Mouse (Mus musculus) heart, embryonic 16.5 days (tissue): Measurements from ENCODE around the gene Fbxo46. TPM values are rescaled to one million over a fixed set of nuclear protein-coding genes. Genes with fewer than 3 reads are reported as not detected.
A peak's percentile ranks its signal among the peaks of the same experiment; 100 is the strongest.
"Not testable (repeated sequence)": the region's sequence is repeated elsewhere in the genome, so short reads cannot be mapped to it uniquely, and the experiment has no call there.

Experiments
- ATAC-seq: fragments of 200-750 bp; cut with Nextera tagmentation; replicated peaks from 2 replicates; pipeline ENCODE4 v1.8.0; 2017; ENCODE audit warnings: moderate number of reproducible peaks; ENCODE audit not compliant: insufficient read depth, low FRiP score; ENCODE audit errors: extremely low read depth
- H3K27ac ChIP-seq: fragments of 300-500 bp; sonication (generic); 2 replicates; pipeline ENCODE4 v1.5.1; 2014; ENCODE audit warnings: mild to moderate bottlenecking, low read length, control low read depth, moderate library complexity
- H3K27me3 ChIP-seq: fragments of 300-500 bp; sonication (generic); 2 replicates; pipeline ENCODE4 v1.6.1; 2014; ENCODE audit warnings: low read length, mixed read lengths; ENCODE audit not compliant: control insufficient read depth, insufficient read depth
- H3K36me3 ChIP-seq: fragments of 300-500 bp; sonication (generic); 2 replicates; pipeline ENCODE4 v1.6.1; 2014; ENCODE audit not compliant: control insufficient read depth, insufficient read depth
- H3K4me1 ChIP-seq: fragments of 300-500 bp; sonication (generic); 2 replicates; pipeline ENCODE4 v1.6.1; 2014; ENCODE audit warnings: low read length, mixed read lengths; ENCODE audit not compliant: control insufficient read depth, insufficient read depth
- H3K4me2 ChIP-seq: fragments of 300-500 bp; sonication (generic); 2 replicates; pipeline ENCODE4 v1.6.1; 2014; ENCODE audit warnings: low read depth, mild to moderate bottlenecking, control low read depth, low read length
- H3K4me3 ChIP-seq: fragments of 300-500 bp; sonication (generic); 2 replicates; pipeline ENCODE4 v1.5.1; 2014; ENCODE audit warnings: mild to moderate bottlenecking, control low read depth, low read length
- H3K9ac ChIP-seq: fragments of 300-500 bp; sonication (generic); 2 replicates; pipeline ENCODE4 v1.6.1; 2014; ENCODE audit warnings: low read length, control low read depth
- H3K9me3 ChIP-seq: fragments of 300-500 bp; sonication (generic); replicated peaks from 2 replicates; pipeline ENCODE4 v1.6.1; 2016; ENCODE audit warnings: low read length; ENCODE audit not compliant: control insufficient read depth
- WGBS: fragments of 180-500 bp; shearing (Covaris S2); extraction: QIAGEN DNeasy Blood & Tissue Kit; methylation state at CpG from one replicate; pipeline ENCODE4 v1.1.7; 2014; 5-methylcytosine and 5-hydroxymethylcytosine counted together
- polyA plus RNA-seq: library from polyadenylated mRNA; unstranded; fragments of >200 nt; fragmentation: Nextera tagmentation; extraction: Ambion mirVana; gene quantifications from 2 replicates; pipeline ENCODE4 v1.2.1, GENCODE M21; 2015

Fbxo46 gene
- polyA plus RNA-seq, 1 experiment from 2014 or later: 9.8 TPM

DNA sequence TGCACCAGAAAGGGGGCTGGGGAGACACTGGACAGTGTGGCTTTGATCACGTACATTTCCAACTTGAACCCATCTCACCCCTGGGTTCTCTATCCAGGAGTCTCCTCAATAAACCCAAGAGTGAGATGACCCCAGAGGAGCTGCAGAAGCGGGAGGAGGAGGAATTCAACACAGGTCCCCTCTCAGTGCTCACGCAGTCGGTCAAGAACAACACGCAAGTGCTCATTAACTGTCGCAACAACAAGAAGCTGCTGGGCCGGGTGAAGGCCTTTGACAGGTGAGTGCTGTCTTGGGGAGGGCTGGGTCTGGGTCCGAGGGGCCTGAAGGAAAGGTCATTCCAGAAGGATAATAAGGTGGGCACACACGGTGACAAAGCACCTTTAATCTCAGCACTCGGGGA is 31.5 kb downstream of the Fbxo46 start:
- H3K4me2 ChIP-seq, H3K27me3 ChIP-seq, H3K27ac ChIP-seq, ATAC-seq, H3K4me3 ChIP-seq, H3K9ac ChIP-seq, H3K9me3 ChIP-seq: not testable (repeated sequence)
- Histone ChIP-seq H3K36me3 (peaks cover 17% of the 10 kb centered on the region), H3K4me1 (peaks cover 13% of the 10 kb centered on the region)
- 87% methylated on average over 10 of the region's 10 CpGs for WGBS

DNA sequence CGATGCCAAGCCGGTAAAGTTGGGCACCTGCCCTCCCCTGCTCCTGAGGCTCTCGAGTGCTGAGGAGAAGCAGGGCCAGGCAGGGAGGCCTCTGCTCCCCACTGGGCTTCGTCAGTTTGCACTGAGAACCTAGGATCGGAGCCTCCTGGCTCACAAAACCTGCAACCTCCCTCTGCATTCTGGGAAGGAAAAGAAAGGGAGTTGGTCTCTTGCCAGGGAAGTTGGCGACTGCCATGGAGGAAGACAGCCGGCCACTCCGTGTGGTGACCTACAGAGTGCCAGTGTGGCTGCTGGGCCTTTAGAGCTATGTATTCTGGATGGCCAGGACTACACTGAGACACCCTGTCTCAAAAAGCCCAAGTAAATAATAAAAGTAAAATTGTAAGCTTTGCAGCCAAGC is 35.1 kb downstream of the Fbxo46 start:
- Histone ChIP-seq H3K27ac (no peak overlapping the region), H3K9me3 (no peaks in the 10 kb centered on the region), H3K4me1 (peaks cover 13% of the 10 kb centered on the region), H3K9ac (no peak overlapping the region), H3K36me3 (peaks cover 17% of the 10 kb centered on the region), H3K4me3 (no peak overlapping the region), H3K27me3 (peaks cover 6% of the 10 kb centered on the region), H3K4me2 (no peak overlapping the region)
- WGBS: 65% methylated on average over 8 of the region's 8 CpGs
- no peak for ATAC-seq

DNA sequence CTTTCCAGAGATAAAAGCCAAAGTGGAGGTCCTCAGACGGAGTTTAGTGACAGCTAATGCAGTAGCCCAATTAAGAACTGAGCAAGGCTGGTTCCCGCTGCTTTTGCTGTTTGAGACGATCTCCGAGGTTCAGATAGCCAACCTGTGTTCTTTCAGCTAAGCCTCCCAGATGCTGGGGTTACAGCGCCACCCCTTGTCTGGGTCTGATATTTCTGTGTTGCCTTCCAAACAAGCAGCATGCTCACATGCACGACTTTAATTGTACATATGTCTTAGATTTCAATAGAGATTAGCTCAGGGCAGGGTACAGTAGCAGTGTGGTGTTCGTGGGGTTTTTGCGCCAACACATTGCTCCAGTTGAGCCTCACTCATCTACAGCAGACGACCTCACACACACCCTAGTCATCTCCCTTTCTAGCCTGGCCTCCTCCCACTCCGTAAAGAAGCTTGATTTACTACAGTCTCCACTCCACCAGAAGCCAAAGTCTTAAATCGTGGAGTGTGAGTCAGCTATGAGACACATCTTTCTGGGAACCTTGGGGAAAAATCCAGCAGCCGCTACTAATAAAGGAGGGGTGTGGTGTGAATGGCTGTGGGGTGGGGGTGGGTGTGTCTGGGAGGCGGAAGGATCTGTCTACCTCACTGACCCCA is 36.3 kb downstream of the Fbxo46 start:
- H3K9me3 ChIP-seq: no peaks in the 10 kb centered on the region
- no peak overlapping the region for H3K4me3 ChIP-seq
- no peak overlapping the region for H3K9ac ChIP-seq
- 62% methylated on average over 13 of the region's 13 CpGs for WGBS
- ATAC-seq: no peak
- peaks cover 11% of the 10 kb centered on the region for H3K4me1 ChIP-seq
- H3K36me3 ChIP-seq: peaks cover 17% of the 10 kb centered on the region
- H3K27ac ChIP-seq: no peak overlapping the region
- H3K27me3 ChIP-seq: peaks cover 6% of the 10 kb centered on the region
- no peak overlapping the region for H3K4me2 ChIP-seq

DNA sequence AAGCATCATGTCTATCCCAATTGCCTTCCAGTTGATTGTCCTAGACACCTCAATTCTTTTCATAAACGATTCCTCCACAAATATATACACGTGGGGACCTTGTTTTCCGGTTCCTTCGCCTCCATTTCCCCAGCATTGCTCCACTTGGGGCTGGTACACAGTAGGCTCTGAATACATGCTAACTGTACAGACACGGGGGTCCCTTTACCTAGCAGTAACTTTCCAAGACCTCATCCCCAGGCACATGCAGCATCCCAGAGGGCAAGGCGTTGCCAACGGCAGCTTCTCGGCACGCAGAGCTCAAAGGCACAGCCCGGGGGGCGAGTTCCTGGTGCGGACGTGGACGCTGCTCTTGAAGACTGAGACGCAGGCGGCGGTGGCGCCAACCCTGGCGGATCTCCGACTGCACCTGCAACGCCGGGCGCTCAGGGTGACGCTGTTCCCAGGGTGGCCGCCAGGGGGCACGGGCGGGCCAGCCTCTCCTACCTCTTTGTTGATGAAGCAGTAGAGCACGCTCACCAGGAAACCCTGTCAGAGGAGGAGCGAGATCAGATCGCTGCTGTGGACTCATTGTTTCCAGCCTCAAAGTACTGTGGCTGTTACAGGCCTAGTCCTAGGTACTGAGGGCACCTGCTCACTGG is 37.6 kb downstream of the Fbxo46 start:
- Histone ChIP-seq H3K4me3 (peak overlapping the region; percentile 15; the same call in 1 of the 2 replicates), H3K9me3 (no peaks in the 10 kb centered on the region), H3K4me2 (peak overlapping the region; percentile 46; the same call in 1 of the 2 replicates), H3K27me3 (peaks cover 6% of the 10 kb centered on the region), H3K9ac (peak overlapping the region; percentile 56), H3K4me1 (peaks cover 11% of the 10 kb centered on the region), H3K36me3 (peaks cover 15% of the 10 kb centered on the region), H3K27ac (0 out of 2 replicates have a peak overlapping the region, but pooled peaks have one; percentile 47)
- peak; percentile 66 for ATAC-seq
- 7% methylated on average over 30 of the region's 30 CpGs for WGBS

DNA sequence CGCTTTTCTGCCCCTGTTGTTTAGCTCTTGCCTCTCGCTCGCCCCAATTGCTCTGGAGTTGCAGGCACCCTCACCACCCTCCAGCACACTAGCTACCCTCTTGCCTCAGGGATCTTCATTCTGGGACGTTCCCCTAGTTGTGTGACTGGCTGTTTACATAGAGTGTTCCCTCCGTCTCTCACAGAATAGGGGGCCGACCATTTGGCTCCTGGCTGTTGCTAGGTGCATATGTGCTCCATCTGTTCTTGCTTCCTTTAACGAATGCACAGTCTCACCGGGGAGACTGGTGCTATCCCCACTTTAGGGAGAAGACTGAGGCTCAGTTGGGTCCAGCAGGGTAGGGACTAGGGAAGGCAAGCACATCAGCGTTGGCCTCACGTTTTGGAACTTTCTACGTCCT is 38.9 kb downstream of the Fbxo46 start:
- peaks cover 8% of the 10 kb centered on the region; the same call in 1 of the 2 replicates for H3K36me3 ChIP-seq
- H3K4me2 ChIP-seq: no peak overlapping the region
- no peaks in the 10 kb centered on the region for H3K9me3 ChIP-seq
- H3K4me3 ChIP-seq: no peak overlapping the region
- no peak overlapping the region for H3K9ac ChIP-seq
- WGBS: 71% methylated on average over 11 of the region's 11 CpGs
- no peak for ATAC-seq
- peaks cover 6% of the 10 kb centered on the region for H3K27me3 ChIP-seq
- H3K27ac ChIP-seq: no peak overlapping the region
- H3K4me1 ChIP-seq: peaks cover 12% of the 10 kb centered on the region

DNA sequence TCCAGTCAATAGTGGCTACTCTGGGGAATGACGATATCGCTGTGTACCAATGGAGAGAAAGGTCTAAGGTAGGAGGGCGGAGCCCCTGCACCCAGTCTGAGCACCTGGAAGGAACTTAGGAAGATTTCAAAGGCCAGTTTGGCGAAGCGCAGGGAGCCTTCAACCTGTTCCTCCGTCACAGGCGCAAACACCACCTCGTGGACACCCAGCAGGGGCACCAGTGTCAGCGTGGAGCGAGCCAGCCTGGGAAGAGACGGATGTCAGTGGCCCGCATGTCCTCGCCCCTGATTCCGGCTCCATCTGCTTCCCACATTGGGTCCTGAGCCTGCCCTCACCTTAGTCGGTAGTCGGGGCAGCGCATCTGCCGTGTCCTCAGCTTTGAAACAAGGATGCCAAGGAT is 39.8 kb downstream of the Fbxo46 start:
- WGBS: 18% methylated on average over 18 of the region's 18 CpGs
- Histone ChIP-seq H3K4me3 (no peak overlapping the region), H3K27ac (no peak overlapping the region), H3K4me2 (peak overlapping the region; percentile 66; the same call in 1 of the 2 replicates), H3K4me1 (peaks cover 20% of the 10 kb centered on the region), H3K9me3 (no peaks in the 10 kb centered on the region), H3K9ac (no peak overlapping the region), H3K27me3 (peaks cover 6% of the 10 kb centered on the region), H3K36me3 (0 out of 2 replicates have a peak, but pooled peaks cover 4% of the 10 kb centered on the region)
- ATAC-seq: no peak

DNA sequence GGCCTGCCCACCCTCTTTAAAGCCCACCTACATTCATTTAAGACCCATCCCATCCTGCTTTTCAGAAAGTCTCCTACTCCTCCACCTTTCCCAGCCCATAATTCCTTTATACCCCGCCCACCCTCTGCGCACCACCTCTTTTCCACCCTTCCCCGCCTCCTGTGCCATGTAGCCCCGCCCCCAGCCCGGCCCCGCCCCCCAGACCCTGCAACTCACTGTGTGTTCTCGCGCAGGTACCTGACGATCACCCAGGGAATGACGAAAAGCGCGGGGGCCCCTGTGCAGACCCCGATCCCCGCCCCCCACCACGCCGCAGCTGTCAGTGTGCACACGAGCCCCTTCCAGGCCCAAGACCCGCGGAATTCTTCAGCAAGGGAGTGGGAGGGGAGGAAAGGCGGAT is 40.5 kb downstream of the Fbxo46 start:
- Histone ChIP-seq H3K36me3 (0 out of 2 replicates have a peak, but pooled peaks cover 4% of the 10 kb centered on the region), H3K9ac (peak overlapping the region; percentile 61), H3K4me2 (peak overlapping the region; percentile 66), H3K27me3 (peaks cover 6% of the 10 kb centered on the region), H3K4me1 (peaks cover 27% of the 10 kb centered on the region), H3K9me3 (no peaks in the 10 kb centered on the region), H3K27ac (no peak overlapping the region), H3K4me3 (peak overlapping the region; percentile 36)
- no peak for ATAC-seq
- under 1% methylated on average over 20 of the region's 20 CpGs for WGBS

DNA sequence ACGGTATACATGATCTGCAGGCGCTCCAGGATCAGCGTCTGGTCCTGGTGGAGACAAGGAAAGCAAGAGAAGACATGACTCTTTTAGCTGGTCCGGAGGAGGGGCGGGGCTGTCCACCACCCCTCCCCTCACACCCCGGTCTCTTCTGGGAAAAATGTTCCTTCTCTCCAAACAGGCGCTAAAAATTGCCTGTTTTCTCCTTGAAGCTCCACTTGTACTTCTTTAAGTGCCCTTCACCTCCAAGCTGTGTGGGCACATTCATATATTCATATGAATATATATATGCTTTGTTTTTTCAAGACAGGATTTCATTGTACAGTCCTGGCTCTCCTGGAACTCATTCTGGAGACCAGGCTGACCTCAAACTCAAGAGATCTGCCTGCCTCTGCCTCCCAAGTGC is 43.3 kb downstream of the Fbxo46 start:
- Histone ChIP-seq H3K4me2 (no peak overlapping the region), H3K4me3 (no peak overlapping the region), H3K27ac (no peak overlapping the region), H3K36me3 (0 out of 2 replicates have a peak, but pooled peaks cover 4% of the 10 kb centered on the region), H3K9ac (no peak overlapping the region), H3K27me3 (peaks cover 6% of the 10 kb centered on the region), H3K9me3 (0 out of 2 replicates have a peak, but pooled peaks cover 5% of the 10 kb centered on the region), H3K4me1 (peaks cover 30% of the 10 kb centered on the region)
- 72% methylated on average over 7 of the region's 7 CpGs for WGBS
- ATAC-seq: no peak

DNA sequence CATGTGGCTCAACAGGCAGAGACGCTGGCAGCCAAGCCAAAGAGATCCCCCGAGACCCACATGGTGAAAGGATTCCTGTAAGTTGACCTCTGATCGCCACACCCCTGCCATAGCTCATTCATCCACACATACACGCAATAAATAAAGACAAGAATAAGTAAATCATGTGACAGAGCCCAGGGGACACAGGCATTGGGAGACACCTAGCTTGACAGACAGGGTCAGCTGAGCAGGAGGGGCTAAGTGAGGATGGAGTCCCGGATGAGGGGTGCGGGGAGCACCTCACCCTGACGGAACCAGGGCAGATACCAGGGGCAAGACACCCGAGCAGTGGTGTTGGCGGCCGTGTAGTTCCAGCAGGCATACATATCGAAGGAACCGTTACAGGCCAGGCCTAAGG is 44.1 kb downstream of the Fbxo46 start:
- peak overlapping the region; percentile 50 for H3K4me3 ChIP-seq
- 0 out of 2 replicates have a peak overlapping the region, but pooled peaks have one; percentile 3 for H3K9ac ChIP-seq
- H3K4me2 ChIP-seq: peak overlapping the region; percentile 62
- H3K27me3 ChIP-seq: peaks cover 6% of the 10 kb centered on the region
- no peak overlapping the region for H3K27ac ChIP-seq
- H3K36me3 ChIP-seq: 0 out of 2 replicates have a peak, but pooled peaks cover 4% of the 10 kb centered on the region
- no peak for ATAC-seq
- 0 out of 2 replicates have a peak, but pooled peaks cover 5% of the 10 kb centered on the region for H3K9me3 ChIP-seq
- peaks cover 35% of the 10 kb centered on the region for H3K4me1 ChIP-seq
- WGBS: 35% methylated on average over 12 of the region's 12 CpGs
